ENCODE assay signal across 27 mouse cellular contexts in genomic region chr10:44625521-44625920, GRCm38 (mm10).
DNase-seq lines count a peak whose midpoint lies in the region; ATAC-seq lines count a peak whose summit lies in the region.
"Had no signal": no experiment of that assay in that cellular context is flagged by ENCODE, and none has a peak within 500 bp of the region (broad histone marks: within the 10 kb centered on the region; RNA-seq: fewer than 3 reads in every experiment).

No protein-coding gene starts in this region.

- no peak overlapping the region for H3K9ac ChIP-seq in heart, embryonic 12.5 days
- no peak overlapping the region for H3K9ac ChIP-seq in neural tube, embryonic 12.5 days
- H3K9ac ChIP-seq in neural tube, embryonic 15.5 days (replicated peaks) = no peak overlapping the region
- H3K9ac ChIP-seq: forebrain, embryonic 13.5 days; heart, embryonic 13.5 days; hindbrain, embryonic 13.5 days; liver, embryonic 13.5 days; neural tube, embryonic 13.5 days had no signal

- no peaks in the 10 kb centered on the region for H3K4me1 ChIP-seq in heart, embryonic 12.5 days (replicated peaks)
- H3K4me1 ChIP-seq in neural tube, embryonic 12.5 days = no peaks in the 10 kb centered on the region
- no peaks in the 10 kb centered on the region for H3K4me1 ChIP-seq in neural tube, embryonic 15.5 days
- H3K4me1 ChIP-seq: forebrain, embryonic 13.5 days; heart, embryonic 13.5 days; hindbrain, embryonic 13.5 days; liver, embryonic 13.5 days had no signal

- H3K9me3 ChIP-seq in heart, embryonic 12.5 days (replicated peaks) = no peaks in the 10 kb centered on the region
- H3K9me3 ChIP-seq in neural tube, embryonic 12.5 days = no peaks in the 10 kb centered on the region
- H3K9me3 ChIP-seq in neural tube, embryonic 15.5 days (replicated peaks) = no peaks in the 10 kb centered on the region
- H3K9me3 ChIP-seq: forebrain, embryonic 13.5 days; heart, embryonic 13.5 days; hindbrain, embryonic 13.5 days; liver, embryonic 13.5 days; neural tube, embryonic 13.5 days had no signal

- 85% methylated on average over 4 of the region's 4 CpGs for WGBS in heart, embryonic 12.5 days
- 57% methylated on average over 4 of the region's 4 CpGs for WGBS in neural tube, embryonic 12.5 days
- 50% methylated on average over 4 of the region's 4 CpGs for WGBS in neural tube, embryonic 15.5 days

- no peaks in the 10 kb centered on the region for H3K27me3 ChIP-seq in heart, embryonic 12.5 days (replicated peaks)
- H3K27me3 ChIP-seq in neural tube, embryonic 12.5 days (replicated peaks) = no peaks in the 10 kb centered on the region
- no peaks in the 10 kb centered on the region for H3K27me3 ChIP-seq in neural tube, embryonic 15.5 days (replicated peaks)
- H3K27me3 ChIP-seq: forebrain, embryonic 13.5 days; heart, embryonic 13.5 days; hindbrain, embryonic 13.5 days; liver, embryonic 13.5 days; neural tube, embryonic 13.5 days had no signal

- H3K4me3 ChIP-seq in heart, embryonic 12.5 days = no peak overlapping the region
- H3K4me3 ChIP-seq in neural tube, embryonic 12.5 days = no peak overlapping the region
- H3K4me3 ChIP-seq in neural tube, embryonic 15.5 days (replicated peaks) = no peak overlapping the region
- H3K4me3 ChIP-seq: forebrain, embryonic 13.5 days; heart, embryonic 13.5 days; hindbrain, embryonic 13.5 days; liver, embryonic 13.5 days; neural tube, embryonic 13.5 days had no signal

- no peak for ATAC-seq in heart, embryonic 12.5 days (ENCODE audit: insufficient number of reproducible peaks, low FRiP score)
- 0 out of 2 replicates have a peak, but pooled peaks have one; percentile 53 for ATAC-seq in neural tube, embryonic 12.5 days (ENCODE audit: low FRiP score, low read depth)
- ATAC-seq in neural tube, embryonic 15.5 days (ENCODE audit: low FRiP score) = no peak
- ATAC-seq in megakaryocyte, adult 5-6 weeks (ENCODE audit: poor library complexity, severe bottlenecking) = peak; percentile 65
- ATAC-seq: forebrain, embryonic 13.5 days had no signal

- no peaks in the 10 kb centered on the region for H3K36me3 ChIP-seq in heart, embryonic 12.5 days
- no peaks in the 10 kb centered on the region for H3K36me3 ChIP-seq in neural tube, embryonic 12.5 days
- H3K36me3 ChIP-seq in neural tube, embryonic 15.5 days = no peaks in the 10 kb centered on the region
- H3K36me3 ChIP-seq: heart, embryonic 13.5 days; hindbrain, embryonic 13.5 days; liver, embryonic 13.5 days; neural tube, embryonic 13.5 days had no signal

- DNase-seq in heart, adult 11 months = peak; percentile 82
- DNase-seq in spleen, postnatal 4 days (ENCODE audit: low spot score in 2 of 2) = no peak
- DNase-seq in heart, postnatal 4 days = no peak
- DNase-seq: adrenal gland, postnatal 36 days; cerebellum, adult 18-20 months; cerebellum, postnatal 25 days; gastrocnemius, postnatal 10 days; heart, adult 18-20 months; heart, postnatal 14 days; kidney, adult 11 months; kidney, postnatal 4 days; layer of hippocampus, adult 9-11 months; liver, embryonic 13.5 days; lung, adult 2 months; lung, postnatal 36 days; right cerebral cortex, adult 18-20 months; right cerebral cortex, postnatal 4 days; thymus, adult 2 months; thymus, postnatal 4 days had no signal

- no peak overlapping the region for H3K27ac ChIP-seq in heart, embryonic 12.5 days (ENCODE audit: poor library complexity, severe bottlenecking)
- no peak overlapping the region for H3K27ac ChIP-seq in neural tube, embryonic 12.5 days
- H3K27ac ChIP-seq in neural tube, embryonic 15.5 days (replicated peaks) = no peak overlapping the region
- H3K27ac ChIP-seq: forebrain, embryonic 13.5 days; heart, embryonic 13.5 days; hindbrain, embryonic 13.5 days; liver, embryonic 13.5 days; neural tube, embryonic 13.5 days had no signal

- H3K4me2 ChIP-seq in heart, embryonic 12.5 days = no peak overlapping the region
- no peak overlapping the region for H3K4me2 ChIP-seq in neural tube, embryonic 12.5 days (replicated peaks)
- no peak overlapping the region for H3K4me2 ChIP-seq in neural tube, embryonic 15.5 days
- H3K4me2 ChIP-seq: forebrain, embryonic 13.5 days; heart, embryonic 13.5 days; hindbrain, embryonic 13.5 days; liver, embryonic 13.5 days; neural tube, embryonic 13.5 days had no signal

Comparison
In these comparisons a context has a peak if more than half of its experiments do, and no peak if none do; other contexts are left out.
1. ATAC-seq: peak in neural tube, embryonic 12.5 days (single experiment) and megakaryocyte, adult 5-6 weeks (single experiment); none in heart, embryonic 12.5 days (single experiment) and neural tube, embryonic 15.5 days (single experiment).